Comparison of ENCODE assay signal across 8 mouse cellular contexts in the genomic region with DNA sequence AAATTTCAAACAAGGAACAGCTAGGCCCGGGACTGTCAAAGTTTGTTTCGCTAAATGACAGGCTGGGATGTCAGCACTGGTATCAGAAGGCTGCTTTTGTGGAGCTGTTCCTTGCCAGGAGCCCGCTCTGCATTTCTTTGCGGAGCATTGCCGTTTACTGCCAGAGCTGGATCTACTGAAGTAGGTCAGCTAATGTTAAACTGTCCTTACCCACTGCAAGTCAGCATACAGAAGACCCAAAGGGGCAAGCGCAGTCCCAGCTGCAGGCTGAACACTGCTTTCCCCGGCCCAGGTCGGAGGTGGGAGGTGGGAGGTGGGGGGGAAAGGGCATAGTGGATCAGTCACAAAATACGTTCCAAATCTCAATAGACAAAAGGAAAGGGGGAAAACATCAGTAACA.
DNase-seq lines count a peak whose midpoint lies in the region; ATAC-seq lines count a peak whose summit lies in the region.

No protein-coding gene starts in this region.

- H3K4me2 ChIP-seq in heart, embryonic 12.5 days, result peak overlapping the region; percentile 96
- peak overlapping the region; percentile 79 for H3K4me2 ChIP-seq in liver, embryonic 11.5 days

- H3K27ac ChIP-seq in heart, embryonic 12.5 days (ENCODE audit: poor library complexity, severe bottlenecking), result no peak overlapping the region
- H3K27ac ChIP-seq in liver, embryonic 11.5 days (ENCODE audit: low read depth, low read length), result no peak overlapping the region

- intact Hi-C loops in heart, postnatal 36 days (cut with DNase I), result no loop called here

- H3K9me3 ChIP-seq in heart, embryonic 12.5 days (replicated peaks), result no peaks in the 10 kb centered on the region
- peaks cover 11% of the 10 kb centered on the region; the same call in 1 of the 2 replicates for H3K9me3 ChIP-seq in megakaryocyte, embryonic 14.5 days
- H3K9me3 ChIP-seq in liver, embryonic 11.5 days (ENCODE audit: control insufficient read depth, low read length), result no peaks in the 10 kb centered on the region

- no peak for ATAC-seq in heart, embryonic 12.5 days (ENCODE audit: insufficient number of reproducible peaks, low FRiP score)
- no peak for ATAC-seq in megakaryocyte, adult 5-6 weeks (ENCODE audit: poor library complexity, severe bottlenecking)
- no peak for ATAC-seq in liver, embryonic 11.5 days (replicated peaks; ENCODE audit: low FRiP score)

- no peaks in the 10 kb centered on the region for H3K27me3 ChIP-seq in heart, embryonic 12.5 days (replicated peaks)
- H3K27me3 ChIP-seq in megakaryocyte, embryonic 14.5 days (replicated peaks), result peaks cover 2% of the 10 kb centered on the region
- peaks cover 20% of the 10 kb centered on the region for H3K27me3 ChIP-seq in liver, embryonic 11.5 days (replicated peaks; ENCODE audit: control insufficient read depth, insufficient read depth, low read length)

- 10% methylated on average over 9 of the region's 9 CpGs for WGBS in heart, embryonic 12.5 days
- WGBS in liver, embryonic 11.5 days, result 17% methylated on average over 9 of the region's 9 CpGs

- peaks cover 12% of the 10 kb centered on the region for H3K36me3 ChIP-seq in heart, embryonic 12.5 days
- peaks cover 42% of the 10 kb centered on the region for H3K36me3 ChIP-seq in megakaryocyte, embryonic 14.5 days (replicated peaks; ENCODE audit: low read length)
- no peaks in the 10 kb centered on the region for H3K36me3 ChIP-seq in liver, embryonic 11.5 days (ENCODE audit: control insufficient read depth, insufficient read depth, low read length)

- H3K4me1 ChIP-seq in heart, embryonic 12.5 days (replicated peaks), result peaks cover 31% of the 10 kb centered on the region
- peaks cover 51% of the 10 kb centered on the region for H3K4me1 ChIP-seq in megakaryocyte, embryonic 14.5 days
- H3K4me1 ChIP-seq in liver, embryonic 11.5 days (replicated peaks; ENCODE audit: control insufficient read depth, insufficient read depth, low read length), result peaks cover 21% of the 10 kb centered on the region

- peak overlapping the region; percentile 56 for H3K9ac ChIP-seq in heart, embryonic 12.5 days
- no peak overlapping the region for H3K9ac ChIP-seq in liver, embryonic 11.5 days (ENCODE audit: low read depth, low read length)

- no peak for DNase-seq in heart, postnatal 36 days
- no peak for DNase-seq in liver, embryonic 11.5 days (ENCODE audit: low spot score)
- peak; percentile 42 for DNase-seq in retina, postnatal 1 day
- no peak for DNase-seq in left cerebral cortex, adult 11 months (ENCODE audit: low spot score)
- DNase-seq in layer of hippocampus, postnatal 25 days (ENCODE audit: extremely low spot score in 1 of 2, low spot score in 1 of 2), result no peak

- peak overlapping the region; percentile 56 for H3K4me3 ChIP-seq in heart, embryonic 12.5 days
- peak overlapping the region; percentile 26 for H3K4me3 ChIP-seq in megakaryocyte, embryonic 14.5 days (replicated peaks)
- H3K4me3 ChIP-seq in liver, embryonic 11.5 days (ENCODE audit: low read depth, low read length), result peak overlapping the region; percentile 42
